Mouse (Mus musculus): ENCODE data around the gene Klhl26. TPM values are rescaled to one million over a fixed set of nuclear protein-coding genes. Genes with fewer than 3 reads are reported as not detected.
A peak's percentile ranks its signal among the peaks of the same experiment; 100 is the strongest.

Gene Klhl26
- polyA plus RNA-seq, 1 experiment, result 62.4 TPM

DNA sequence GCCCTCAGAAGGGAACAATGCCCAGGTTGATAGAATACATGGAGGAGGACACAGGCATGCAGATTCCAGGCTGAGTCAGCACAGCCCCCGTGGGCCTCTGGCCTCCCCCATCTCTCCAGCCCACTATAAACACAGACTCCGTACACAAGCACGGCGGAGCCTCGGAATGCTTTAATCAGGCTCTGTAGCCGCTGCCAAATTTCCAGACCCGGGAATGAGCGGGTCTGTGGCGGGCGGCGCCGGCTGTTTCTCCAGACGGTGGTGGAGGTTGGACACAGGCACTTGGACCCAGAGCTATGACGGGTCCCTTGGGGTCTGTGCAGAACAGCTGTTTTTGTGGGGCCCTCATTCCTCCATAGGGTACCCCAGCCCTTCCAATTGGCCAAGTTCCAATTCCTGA lies 57.8 kb downstream of the Klhl26 start:
- 9% methylated on average over 14 of the region's 14 CpGs for whole genome bisulfite sequencing
- Histone ChIP-seq H3K4me3 (replicated peaks; ENCODE audit: insufficient read depth, low read depth, low read length) (no peak overlapping the region), H3K27me3 (ENCODE audit: control insufficient read depth, insufficient read depth, low read length) (no peaks in the 10 kb centered on the region), H3K4me1 (ENCODE audit: control insufficient read depth, insufficient read depth, low read length) (peaks cover 78% of the 10 kb centered on the region), H3K27ac (ENCODE audit: insufficient read depth, low read length) (peak overlapping the region; percentile 83)
- peak; percentile 63 to 65 for DNase-seq
- TF ChIP-seq POLR2A (IDR thresholded peaks at IDR 0.05; ENCODE audit: borderline replicate concordance, insufficient read depth, low read length) (no peak), CTCF (IDR thresholded peaks at IDR 0.05; ENCODE audit: borderline replicate concordance, insufficient read depth, low read depth, low read length) (no peak)

- Histone ChIP-seq H3K27ac (ENCODE audit: insufficient read depth, low read length) (peak overlapping the region; percentile 91), H3K4me3 (replicated peaks; ENCODE audit: insufficient read depth, low read depth, low read length) (no peak overlapping the region), H3K27me3 (ENCODE audit: control insufficient read depth, insufficient read depth, low read length) (no peaks in the 10 kb centered on the region), H3K4me1 (ENCODE audit: control insufficient read depth, insufficient read depth, low read length) (peaks cover 76% of the 10 kb centered on the region)
- 16% methylated on average over 10 of the region's 10 CpGs for WGBS
- no peak for TF ChIP-seq CTCF (IDR thresholded peaks at IDR 0.05; ENCODE audit: borderline replicate concordance, insufficient read depth, low read depth, low read length)
- TF ChIP-seq POLR2A (IDR thresholded peaks at IDR 0.05; ENCODE audit: borderline replicate concordance, insufficient read depth, low read length), result no peak
- DNase-seq, result peak; percentile 60 to 66
These were observed 58.9 kb downstream of the Klhl26 start for GRCm38 (mm10) chr8:70417914-70418313.

DNA sequence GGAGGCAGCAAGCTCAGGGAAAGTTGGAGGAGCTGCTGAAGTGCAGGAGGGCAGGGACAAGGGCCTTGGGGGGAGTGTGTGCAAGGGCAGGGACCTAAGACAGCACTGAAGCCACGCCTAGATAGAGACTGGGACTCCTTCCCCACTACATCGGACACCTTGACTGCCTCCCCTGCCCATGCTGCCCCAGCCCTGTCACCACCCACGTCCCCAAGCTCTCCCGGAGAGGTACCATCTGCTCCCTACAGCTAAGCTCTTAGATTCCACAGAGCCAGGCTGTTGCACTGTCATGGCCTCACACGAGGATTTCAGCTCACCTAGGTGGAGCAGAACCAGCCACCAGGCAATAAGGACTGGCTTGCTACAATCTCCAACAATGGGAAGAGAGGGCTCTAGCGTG lies 59.8 kb downstream of the Klhl26 start:
- DNase-seq, result peak; percentile 75 to 76
- 5% methylated on average over 6 of the region's 6 CpGs for WGBS
- no peak for TF ChIP-seq POLR2A (IDR thresholded peaks at IDR 0.05; ENCODE audit: borderline replicate concordance, insufficient read depth, low read length)
- TF ChIP-seq CTCF (IDR thresholded peaks at IDR 0.05; ENCODE audit: borderline replicate concordance, insufficient read depth, low read depth, low read length), result no peak
- H3K4me3 ChIP-seq (replicated peaks; ENCODE audit: insufficient read depth, low read depth, low read length), result no peak overlapping the region
- H3K27ac ChIP-seq (ENCODE audit: insufficient read depth, low read length), result peak overlapping the region; percentile 91
- no peaks in the 10 kb centered on the region for H3K27me3 ChIP-seq (ENCODE audit: control insufficient read depth, insufficient read depth, low read length)
- peaks cover 74% of the 10 kb centered on the region for H3K4me1 ChIP-seq (ENCODE audit: control insufficient read depth, insufficient read depth, low read length)

- Histone ChIP-seq H3K27ac (ENCODE audit: insufficient read depth, low read length) (peak overlapping the region; percentile 91), H3K4me3 (replicated peaks; ENCODE audit: insufficient read depth, low read depth, low read length) (no peak overlapping the region), H3K4me1 (ENCODE audit: control insufficient read depth, insufficient read depth, low read length) (peaks cover 74% of the 10 kb centered on the region), H3K27me3 (ENCODE audit: control insufficient read depth, insufficient read depth, low read length) (no peaks in the 10 kb centered on the region)
- peak in 1 of 2 experiments; percentile 47 for DNase-seq
- TF ChIP-seq POLR2A (IDR thresholded peaks at IDR 0.05; ENCODE audit: borderline replicate concordance, insufficient read depth, low read length), result no peak
- peak; percentile 58; the same call in 1 of the 2 replicates for TF ChIP-seq CTCF (IDR thresholded peaks at IDR 0.05; ENCODE audit: borderline replicate concordance, insufficient read depth, low read depth, low read length)
- WGBS, result 66% methylated on average over 8 of the region's 8 CpGs
These were observed 61.0 kb downstream of the Klhl26 start for GRCm38 (mm10) chr8:70415540-70416451.

DNA sequence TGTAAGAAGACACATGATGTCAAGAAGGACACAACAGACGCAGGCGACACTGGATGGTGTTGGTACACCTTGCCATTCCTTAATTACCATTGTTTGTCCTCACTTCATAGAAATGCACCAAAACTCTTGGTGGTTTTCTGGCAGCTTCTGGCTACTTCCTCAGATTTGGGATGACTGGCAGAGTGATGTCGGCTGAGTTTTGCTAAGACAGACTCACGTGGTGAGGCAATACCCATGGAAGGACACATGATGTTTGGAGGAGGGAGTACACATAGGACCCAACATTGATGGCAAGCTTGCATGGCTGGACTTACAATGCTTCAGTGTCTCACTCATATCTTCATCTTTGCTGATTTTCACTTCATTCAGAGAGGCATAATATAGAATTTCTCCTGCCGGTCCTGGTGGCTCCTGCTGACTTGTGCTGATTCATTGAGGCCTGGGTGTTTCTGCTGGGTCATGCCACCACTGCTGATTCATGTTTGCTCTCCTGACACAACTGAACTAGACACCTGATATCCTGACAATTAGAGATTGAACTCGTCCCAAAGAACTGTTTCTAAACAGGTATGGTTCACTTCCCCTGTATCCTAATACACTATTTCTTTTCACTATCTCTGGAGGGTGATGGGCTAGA lies 62.3 kb downstream of the Klhl26 start:
- Histone ChIP-seq H3K4me1 (ENCODE audit: control insufficient read depth, insufficient read depth, low read length) (peaks cover 73% of the 10 kb centered on the region), H3K27me3 (ENCODE audit: control insufficient read depth, insufficient read depth, low read length) (no peaks in the 10 kb centered on the region), H3K27ac (ENCODE audit: insufficient read depth, low read length) (no peak overlapping the region), H3K4me3 (replicated peaks; ENCODE audit: insufficient read depth, low read depth, low read length) (no peak overlapping the region)
- TF ChIP-seq POLR2A (IDR thresholded peaks at IDR 0.05; ENCODE audit: borderline replicate concordance, insufficient read depth, low read length), result no peak
- TF ChIP-seq CTCF (IDR thresholded peaks at IDR 0.05; ENCODE audit: borderline replicate concordance, insufficient read depth, low read depth, low read length), result no peak
- 78% methylated on average over 6 of the region's 6 CpGs for WGBS
- no peak for DNase-seq

DNA sequence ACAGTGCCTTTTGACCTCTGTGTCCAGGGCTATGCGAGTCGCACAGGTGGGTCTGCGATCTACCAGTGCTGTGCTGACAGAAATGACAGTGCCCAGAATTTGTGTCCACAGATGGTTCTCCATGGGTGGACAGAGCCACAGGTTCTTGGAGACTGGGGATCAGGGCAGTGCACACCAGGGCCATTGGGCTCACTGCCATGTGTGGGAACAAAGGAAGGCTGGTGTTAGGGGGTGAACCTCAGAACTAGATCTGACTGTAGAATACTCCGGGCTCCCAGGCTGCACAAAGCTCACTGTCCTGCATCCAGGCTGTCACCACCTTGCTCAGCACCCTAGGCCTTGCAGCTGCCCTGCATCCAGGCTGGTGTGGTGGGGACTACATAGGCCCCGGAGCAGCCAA lies 66.5 kb downstream of the Klhl26 start:
- TF ChIP-seq POLR2A (IDR thresholded peaks at IDR 0.05; ENCODE audit: borderline replicate concordance, insufficient read depth, low read length) (no peak), CTCF (IDR thresholded peaks at IDR 0.05; ENCODE audit: borderline replicate concordance, insufficient read depth, low read depth, low read length) (no peak)
- Histone ChIP-seq H3K27me3 (ENCODE audit: control insufficient read depth, insufficient read depth, low read length) (no peaks in the 10 kb centered on the region), H3K4me1 (ENCODE audit: control insufficient read depth, insufficient read depth, low read length) (peaks cover 78% of the 10 kb centered on the region), H3K27ac (ENCODE audit: insufficient read depth, low read length) (peak overlapping the region; percentile 85), H3K4me3 (replicated peaks; ENCODE audit: insufficient read depth, low read depth, low read length) (no peak overlapping the region)
- 20% methylated on average over 5 of the region's 5 CpGs for WGBS
- peak; percentile 60 to 64 for DNase-seq

GRCm38 (mm10) chr8:70409455-70409871 lies 67.3 kb downstream of the Klhl26 start:
- Histone ChIP-seq H3K4me1 (ENCODE audit: control insufficient read depth, insufficient read depth, low read length) (peaks cover 84% of the 10 kb centered on the region), H3K27ac (ENCODE audit: insufficient read depth, low read length) (peak overlapping the region; percentile 93), H3K27me3 (ENCODE audit: control insufficient read depth, insufficient read depth, low read length) (no peaks in the 10 kb centered on the region), H3K4me3 (replicated peaks; ENCODE audit: insufficient read depth, low read depth, low read length) (no peak overlapping the region)
- 16% methylated on average over 9 of the region's 9 CpGs for WGBS
- TF ChIP-seq POLR2A (IDR thresholded peaks at IDR 0.05; ENCODE audit: borderline replicate concordance, insufficient read depth, low read length), result no peak
- no peak for TF ChIP-seq CTCF (IDR thresholded peaks at IDR 0.05; ENCODE audit: borderline replicate concordance, insufficient read depth, low read depth, low read length)
- peak; percentile 68 for DNase-seq

Data from cerebellum, adult 2 months (tissue).